Mouse (Mus musculus): ENCODE measurements around the gene Tbc1d22a.

GRCm38 (mm10) chr15:86280137-86280536 lies 65.9 kb downstream of the Tbc1d22a start:
- TF ChIP-seq CTCF (IDR thresholded peaks at IDR 0.05; ENCODE audit: extremely low read depth, insufficient read length, insufficient replicate concordance, low read depth, low read length), result no peak
- no peak for TF ChIP-seq POLR2A (IDR thresholded peaks at IDR 0.05; ENCODE audit: low read depth, low read length)
